Mouse (Mus musculus) lung, postnatal 4 days (tissue): ENCODE data around the gene Tnrc6b.
"Not testable (repeated sequence)": the region's sequence is repeated elsewhere in the genome, so short reads cannot be mapped to it uniquely, and the experiment has no call there.

Source experiments
- DNase-seq, 2 experiments: peaks; one replicate each; pipeline ENCODE4 v3.0.0; 2021

The Tnrc6b gene

GRCm38 (mm10) chr15:80859366-80859765, 148.3 kb downstream of the Tnrc6b start:
- DNase-seq = no peak

GRCm38 (mm10) chr15:80861302-80861701, 150.2 kb downstream of the Tnrc6b start:
- no peak for DNase-seq

- DNase-seq = no peak
Measured at GRCm38 (mm10) chr15:80862027-80862426, 150.9 kb downstream of the Tnrc6b start.

GRCm38 (mm10) chr15:80868603-80869002, 157.5 kb downstream of the Tnrc6b start:
- not testable (repeated sequence) for DNase-seq

GRCm38 (mm10) chr15:80874726-80875125, 163.6 kb downstream of the Tnrc6b start:
- DNase-seq = no peak

GRCm38 (mm10) chr15:80876231-80876630, 165.1 kb downstream of the Tnrc6b start:
- DNase-seq = no peak

GRCm38 (mm10) chr15:80884095-80884494, 173.0 kb downstream of the Tnrc6b start:
- no peak for DNase-seq

- DNase-seq = no peak
Measured at GRCm38 (mm10) chr15:80886361-80887156, 175.4 kb downstream of the Tnrc6b start.

GRCm38 (mm10) chr15:80892341-80892740, 181.2 kb downstream of the Tnrc6b start:
- no peak for DNase-seq

- peak; percentile 22 to 36 for DNase-seq
Measured at GRCm38 (mm10) chr15:80896741-80897140, 185.6 kb downstream of the Tnrc6b start.

- no peak for DNase-seq
Measured at GRCm38 (mm10) chr15:80897911-80898310, 186.8 kb downstream of the Tnrc6b start.

GRCm38 (mm10) chr15:80899806-80900205, 188.7 kb downstream of the Tnrc6b start:
- no peak for DNase-seq

GRCm38 (mm10) chr15:80901806-80902513, 190.8 kb downstream of the Tnrc6b start:
- no peak for DNase-seq

GRCm38 (mm10) chr15:80904776-80905175, 193.7 kb downstream of the Tnrc6b start:
- not testable (repeated sequence) for DNase-seq

- no peak for DNase-seq
Measured at GRCm38 (mm10) chr15:80910183-80910582, 199.1 kb downstream of the Tnrc6b start.

GRCm38 (mm10) chr15:80910790-80911531, 199.8 kb downstream of the Tnrc6b start:
- DNase-seq = no peak

- no peak for DNase-seq
Measured at GRCm38 (mm10) chr15:80912175-80912574, 201.1 kb downstream of the Tnrc6b start.

GRCm38 (mm10) chr15:80913803-80914202, 202.7 kb downstream of the Tnrc6b start:
- no peak for DNase-seq

GRCm38 (mm10) chr15:80915850-80916249, 204.7 kb downstream of the Tnrc6b start:
- DNase-seq = peak; percentile 36 to 41

- no peak for DNase-seq
Measured at GRCm38 (mm10) chr15:80916621-80917020, 205.5 kb downstream of the Tnrc6b start.

GRCm38 (mm10) chr15:80920346-80920745, 209.2 kb downstream of the Tnrc6b start:
- DNase-seq = no peak

- no peak for DNase-seq
Measured at GRCm38 (mm10) chr15:80921781-80922180, 210.7 kb downstream of the Tnrc6b start.

- no peak for DNase-seq
Measured at GRCm38 (mm10) chr15:80924211-80924610, 213.1 kb downstream of the Tnrc6b start.
